Mouse (Mus musculus) c-Kit-negative CD71-positive TER-119-positive erythroid progenitor cells, embryonic 14.5 days (primary cell): ENCODE measurements around the gene Dtx4.

Experiments
- DNase-seq: peaks from one replicate; pipeline ENCODE4 v3.0.0-alpha.2; 2013; ENCODE audit warnings: low read depth, low spot score

Dtx4 gene

DNA sequence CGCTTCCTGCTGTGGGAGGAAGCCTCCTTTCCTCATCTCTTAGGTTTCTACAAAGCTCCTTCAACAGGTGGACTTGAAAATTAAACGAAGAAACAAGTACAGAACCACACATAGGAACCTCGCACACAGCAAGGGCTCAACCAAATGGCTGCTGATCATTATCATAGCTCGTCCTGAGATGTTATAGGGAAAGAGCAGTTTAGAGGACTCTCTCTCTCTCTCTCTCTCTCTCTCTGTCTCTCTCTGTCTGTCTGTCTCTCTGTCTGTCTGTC is 7.1 kb downstream of the Dtx4 start:
- no peak for DNase-seq

- no peak for DNase-seq
Observed at GRCm38 (mm10) chr19:12493453-12494186, 7.6 kb downstream of the Dtx4 start.

DNA sequence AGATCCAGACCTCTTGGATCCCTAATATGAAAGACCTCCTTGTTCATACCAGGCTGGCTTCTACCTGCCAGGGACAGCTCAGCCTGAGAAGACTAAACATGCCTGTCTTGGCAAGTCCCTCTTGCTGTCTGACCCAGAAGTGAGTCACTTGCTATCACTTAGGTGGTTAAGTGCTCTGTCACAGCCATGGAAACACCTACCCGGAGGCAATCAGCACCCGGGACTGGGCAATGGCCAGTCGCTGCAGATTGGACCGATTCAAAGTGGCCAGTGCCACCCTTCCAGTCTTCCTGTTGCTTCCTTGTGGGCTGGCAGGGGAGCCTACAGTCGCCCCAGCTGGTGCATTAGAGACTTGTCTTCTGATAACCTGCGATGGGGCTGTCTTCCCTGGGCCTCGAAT is 9.6 kb downstream of the Dtx4 start:
- no peak for DNase-seq

GRCm38 (mm10) chr19:12489675-12490570 is 11.3 kb downstream of the Dtx4 start:
- DNase-seq = no peak

GRCm38 (mm10) chr19:12488969-12489674 is 12.1 kb downstream of the Dtx4 start:
- DNase-seq = no peak

DNA sequence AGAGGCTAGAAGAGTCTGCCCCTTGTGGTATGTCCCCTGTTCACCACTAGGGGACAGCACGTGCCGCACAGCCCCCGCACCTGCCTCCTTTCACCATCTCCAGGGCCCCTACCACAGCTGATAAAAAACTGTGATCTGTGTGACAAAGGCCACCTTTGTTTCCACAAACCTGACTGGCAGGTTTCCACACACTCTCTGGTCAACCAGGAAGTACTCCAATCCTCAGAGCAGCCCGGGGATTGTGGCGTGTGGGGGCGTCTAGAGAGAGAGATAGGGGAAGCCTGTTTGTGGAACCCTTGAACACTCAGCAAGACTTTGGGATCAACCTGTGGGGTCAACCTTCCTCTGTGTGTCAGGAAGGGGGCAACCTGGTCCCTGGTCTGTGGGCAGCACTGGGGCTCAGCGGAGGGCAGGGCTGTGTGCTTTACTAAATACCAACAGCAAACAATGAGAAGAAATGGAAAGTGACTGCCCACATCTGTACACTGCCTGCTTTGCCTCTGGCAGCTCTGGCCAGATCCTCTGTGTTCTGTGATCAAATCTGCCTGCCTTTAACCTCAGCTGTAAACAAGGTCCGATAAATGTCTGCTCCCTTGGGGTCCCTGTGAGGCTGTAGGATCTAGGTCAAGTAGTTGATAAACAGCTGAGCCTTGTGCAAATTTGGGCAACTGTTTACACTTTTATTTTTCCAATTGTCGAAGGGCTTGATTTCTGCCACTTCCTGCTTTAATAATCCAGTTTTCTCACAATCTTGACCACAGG is 12.9 kb downstream of the Dtx4 start:
- no peak for DNase-seq

- DNase-seq = no peak
Observed at GRCm38 (mm10) chr19:12487511-12488204, 13.6 kb downstream of the Dtx4 start.

DNA sequence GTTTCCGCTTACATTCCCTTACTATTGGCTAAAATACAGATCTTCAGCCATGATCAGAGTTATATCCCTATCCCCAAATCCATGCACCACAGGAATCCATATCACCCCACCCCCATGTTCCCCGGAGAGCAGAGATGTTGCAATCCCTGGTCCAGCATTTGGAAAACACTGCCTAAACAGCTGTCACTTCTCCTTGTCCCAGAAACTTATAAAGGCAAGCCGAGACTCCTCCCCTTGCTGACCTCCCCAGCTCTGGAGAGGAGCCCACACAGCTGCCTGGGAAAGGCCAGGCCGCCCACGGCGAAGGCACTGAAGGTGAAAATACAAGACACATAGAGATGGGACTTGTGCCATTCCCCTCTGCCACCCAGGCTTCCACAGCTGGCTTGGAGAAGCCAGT is 14.4 kb downstream of the Dtx4 start:
- no peak for DNase-seq

DNA sequence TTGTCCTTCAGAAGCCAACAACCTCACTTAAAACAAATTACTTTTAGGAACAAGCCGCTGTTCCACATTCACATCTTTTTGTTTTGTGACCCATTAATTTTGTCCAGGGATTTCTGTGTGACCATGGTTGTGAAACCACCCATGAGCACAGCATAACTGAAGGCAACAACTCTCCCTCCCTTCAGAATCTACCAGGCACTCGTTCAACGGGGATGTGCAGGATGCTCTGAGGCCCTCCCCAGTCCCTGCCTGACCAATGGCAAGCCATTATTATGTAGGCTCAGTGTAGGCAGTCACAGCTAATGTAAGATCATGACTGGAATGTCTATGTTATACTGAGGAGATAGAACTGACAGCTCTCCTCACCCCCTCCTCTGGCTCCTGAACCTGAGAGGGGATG is 15.6 kb downstream of the Dtx4 start:
- no peak for DNase-seq

DNA sequence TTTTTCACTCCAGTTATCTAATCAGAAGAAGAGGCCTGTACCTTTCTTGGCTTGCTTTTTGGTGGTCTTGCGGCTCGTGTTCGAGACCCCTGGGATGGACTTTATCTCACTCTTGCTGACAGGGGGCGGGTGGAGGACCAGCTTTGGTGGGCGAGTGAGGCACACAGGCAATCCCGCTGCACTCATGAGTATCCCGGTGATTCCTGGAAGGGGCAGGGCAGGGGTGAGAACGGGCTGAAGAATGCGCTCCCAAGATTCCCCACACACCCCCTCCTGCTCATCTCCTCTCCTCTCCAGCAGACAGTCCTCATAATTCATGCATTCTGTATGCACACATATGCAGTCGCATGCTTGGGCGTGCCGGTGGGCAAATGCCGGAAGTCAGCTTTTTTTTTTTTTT is 16.0 kb downstream of the Dtx4 start:
- DNase-seq = no peak

- DNase-seq = no peak
Observed at GRCm38 (mm10) chr19:12484210-12484609, 17.0 kb downstream of the Dtx4 start.

- no peak for DNase-seq
Observed at GRCm38 (mm10) chr19:12483782-12484181, 17.5 kb downstream of the Dtx4 start.

GRCm38 (mm10) chr19:12478369-12478768 is 22.9 kb downstream of the Dtx4 start:
- DNase-seq = no peak

- no peak for DNase-seq
Observed at GRCm38 (mm10) chr19:12476721-12477270, 24.5 kb downstream of the Dtx4 start.

DNA sequence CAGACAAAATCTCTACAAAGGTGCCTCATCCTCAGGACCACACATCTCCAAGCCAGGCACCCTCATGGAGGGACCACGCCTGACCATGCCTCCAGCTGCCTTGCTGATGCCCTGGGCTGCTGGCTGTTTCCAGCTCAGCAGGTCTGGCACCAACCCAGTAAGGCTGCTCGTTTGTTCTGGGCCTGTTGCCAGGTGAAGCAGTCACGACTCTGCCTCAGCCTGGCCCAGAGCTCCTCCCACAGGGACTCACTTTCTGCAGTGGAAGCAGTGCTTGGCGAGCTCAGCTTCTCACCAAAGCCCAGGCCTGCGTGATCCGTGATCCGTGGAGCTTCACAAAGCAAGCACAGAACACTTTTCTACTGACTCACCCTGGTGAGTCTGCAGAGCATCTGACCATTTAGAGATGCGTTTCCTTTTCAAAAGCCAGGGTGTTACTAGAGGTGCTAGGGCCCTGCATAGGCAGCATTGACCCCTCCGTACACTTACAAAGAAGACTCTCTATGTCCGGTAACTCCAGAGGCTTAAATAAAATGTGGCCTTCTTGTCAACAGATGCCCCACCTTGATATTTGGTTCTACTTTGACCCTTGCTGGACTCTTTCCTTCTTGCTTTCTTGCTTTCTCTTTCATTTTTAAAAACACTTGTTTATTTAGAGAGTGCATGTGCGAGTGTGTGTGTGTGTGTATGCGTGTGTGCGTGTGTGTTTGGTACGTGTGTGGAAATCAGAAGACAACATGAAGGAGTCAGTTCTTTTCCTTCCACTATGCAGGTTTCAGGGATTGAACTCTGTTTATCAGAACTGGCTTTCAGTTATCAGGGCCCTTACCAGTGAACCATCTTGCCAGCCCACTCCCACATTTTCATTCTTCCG is 25.6 kb downstream of the Dtx4 start:
- no peak for DNase-seq

- DNase-seq = no peak
Observed at GRCm38 (mm10) chr19:12473951-12474350, 27.3 kb downstream of the Dtx4 start.

- no peak for DNase-seq
Observed at GRCm38 (mm10) chr19:12473201-12473641, 28.0 kb downstream of the Dtx4 start.

DNA sequence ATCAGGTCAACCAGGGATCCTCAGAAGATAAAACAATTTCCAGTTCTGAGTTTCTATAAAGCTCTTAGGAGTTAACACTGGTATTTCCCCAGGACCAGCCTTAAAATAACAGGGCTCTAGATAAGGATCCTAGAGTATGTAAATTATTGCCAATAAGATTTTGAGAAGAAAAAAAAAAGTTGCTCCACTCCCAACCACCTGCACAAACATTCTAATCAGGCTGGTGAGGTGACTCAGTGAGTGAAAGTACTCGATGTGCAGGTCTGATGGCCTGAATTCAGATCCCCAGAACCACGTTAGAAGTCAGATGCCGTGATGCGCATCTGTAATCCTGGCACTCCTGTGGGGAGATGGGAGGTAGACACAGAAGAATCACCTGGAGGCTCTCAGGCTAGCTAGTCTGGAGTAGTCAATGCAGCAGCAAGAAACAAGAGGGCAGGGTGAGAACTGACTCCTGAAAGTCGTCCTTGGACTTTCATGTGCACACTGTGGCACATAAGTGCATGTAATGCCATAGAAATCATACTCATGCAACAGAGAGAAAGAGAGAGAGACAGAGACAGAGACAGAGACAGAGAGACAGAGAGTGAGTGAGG is 28.8 kb downstream of the Dtx4 start:
- DNase-seq = no peak

- DNase-seq = no peak
Observed at GRCm38 (mm10) chr19:12471866-12472265, 29.4 kb downstream of the Dtx4 start.
